Mouse (Mus musculus): ENCODE results near the gene Zfp334.

DNA sequence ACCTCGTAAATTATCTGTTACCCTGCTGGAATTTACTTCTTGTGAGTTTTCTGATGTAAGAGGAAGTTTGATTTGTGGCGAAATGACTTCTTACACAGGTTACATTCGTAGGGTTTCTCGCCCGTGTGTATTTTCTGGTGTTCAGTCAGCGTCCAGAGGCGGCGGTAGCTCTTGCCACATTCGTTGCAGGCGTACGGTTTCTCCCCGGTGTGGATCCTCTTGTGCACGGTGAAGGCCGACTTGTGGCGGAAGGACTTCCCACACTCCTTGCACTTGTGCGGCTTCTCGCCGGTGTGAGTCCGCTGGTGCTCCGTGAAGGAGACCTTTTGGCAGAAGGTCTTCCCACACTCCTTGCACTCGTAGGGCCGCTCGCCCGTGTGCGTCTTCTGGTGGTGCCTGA lies 8.0 kb downstream of the Zfp334 start:
- no peak for TF ChIP-seq POLR2A (IDR thresholded peaks at IDR 0.05; ENCODE audit: low read depth, low read length)
- TF ChIP-seq CTCF (IDR thresholded peaks at IDR 0.05; ENCODE audit: extremely low read depth, insufficient read length, insufficient replicate concordance, low read depth, low read length), result no peak

Data from small intestine, adult 2 months (tissue).